Mouse (Mus musculus) right cerebral cortex, adult 18-20 months (tissue): ENCODE measurements around the gene Mief1.
A peak's percentile ranks its signal among the peaks of the same experiment; 100 is the strongest.

Experiments
- DNase-seq: peaks from one replicate; pipeline ENCODE4 v3.0.0; 2022; ENCODE audit warnings: mixed read lengths

Gene Mief1

DNA sequence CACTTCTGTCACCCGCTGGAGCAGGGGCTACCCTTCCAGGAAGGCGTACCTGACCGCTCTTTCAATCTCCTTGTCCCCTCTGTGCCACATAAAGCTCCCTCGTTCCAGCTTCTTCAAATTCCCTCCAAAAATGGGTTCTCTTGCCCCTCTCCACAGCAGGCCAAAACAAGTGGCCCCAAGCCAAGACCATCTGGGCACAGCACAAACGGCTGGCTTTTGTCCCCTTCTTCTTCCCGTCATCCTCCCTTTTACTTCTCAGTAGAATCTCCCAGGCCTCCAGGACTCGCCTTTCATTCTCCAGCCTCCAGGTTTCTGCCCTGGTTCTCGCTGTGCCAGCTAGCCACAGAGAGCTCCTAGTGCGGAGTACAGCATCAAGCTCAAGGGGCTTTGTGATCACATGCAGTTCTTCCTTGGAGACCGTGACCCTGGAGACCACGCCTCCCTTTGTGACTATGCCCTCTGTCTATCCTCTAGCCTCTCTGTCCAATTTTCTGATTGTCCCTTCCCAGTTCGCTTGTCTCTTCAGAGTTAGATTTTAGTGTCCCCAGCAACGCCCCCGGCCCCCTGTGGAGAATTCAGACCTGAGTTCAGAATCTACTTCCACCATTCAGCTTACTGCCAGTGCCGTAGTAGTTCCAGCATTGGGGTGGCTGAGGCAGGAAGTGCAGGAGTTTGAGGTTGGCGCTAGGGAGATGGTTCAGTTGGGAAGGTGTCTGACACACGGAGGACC lies 5.6 kb upstream of the Mief1 start:
- no peak for DNase-seq

DNA sequence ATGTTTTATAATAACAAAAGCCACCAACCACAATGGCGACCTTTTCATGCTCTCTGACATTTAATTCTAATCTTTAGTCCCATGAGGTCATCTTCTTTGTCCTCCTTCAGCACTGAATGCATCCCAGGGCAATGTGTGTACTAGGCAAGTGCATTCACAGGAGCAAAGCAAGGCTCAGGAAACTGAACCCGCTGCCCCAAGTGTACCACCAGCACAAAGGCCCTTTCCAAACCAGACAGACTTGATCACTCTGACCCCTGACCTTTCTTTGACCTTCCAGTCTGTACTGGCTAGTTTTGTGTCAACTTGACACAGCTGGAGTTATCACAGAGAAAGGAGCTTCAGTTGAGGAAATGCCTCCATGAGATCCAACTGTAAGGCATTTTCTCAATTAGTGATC lies 1.5 kb upstream of the Mief1 start:
- no peak for DNase-seq

DNA sequence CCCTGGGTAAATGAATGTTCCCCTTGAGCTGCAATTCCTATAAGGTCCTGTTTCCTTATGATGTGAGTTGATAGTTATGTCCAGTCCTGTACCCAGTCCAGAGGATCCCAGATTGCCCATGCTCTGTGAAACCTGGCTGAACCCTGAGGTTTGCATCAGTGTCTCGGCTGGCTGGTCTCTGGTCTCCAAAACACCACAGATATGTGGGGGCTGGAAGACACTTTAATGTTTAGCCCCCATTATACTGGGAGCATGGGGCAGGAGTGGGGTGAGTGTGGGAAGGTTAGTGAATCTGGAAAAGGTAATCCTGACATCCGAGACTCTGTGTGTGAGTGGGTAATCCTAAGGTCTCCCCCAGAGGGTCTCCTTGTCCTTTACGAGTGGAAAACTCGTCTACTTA lies 765 bp upstream of the Mief1 start:
- DNase-seq = no peak

DNA sequence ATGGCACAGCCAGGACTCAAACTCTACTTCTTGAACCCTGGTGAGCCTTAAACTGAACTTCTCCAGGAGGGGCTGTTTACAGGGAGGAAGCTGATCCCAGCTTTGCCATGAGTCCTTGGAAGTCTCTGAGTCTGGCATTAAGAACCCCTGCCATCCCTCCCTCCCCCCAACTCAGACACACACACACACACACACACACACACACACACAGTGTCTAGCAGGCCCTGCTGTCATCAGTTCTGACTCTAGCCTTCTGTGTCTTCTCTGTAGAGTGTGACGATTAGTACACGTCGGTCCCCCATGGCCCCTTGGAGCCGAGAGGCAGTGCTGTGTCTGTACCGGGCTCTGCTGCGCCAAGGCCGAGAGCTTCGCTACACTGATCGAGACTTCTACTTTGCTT lies 1.7 kb downstream of the Mief1 start, which contains the start of gene AC140267.1:
Gene AC140267.1 (plus strand): TSS at position 301 of the 400 bp plus-strand sequence.
- DNase-seq = no peak

DNA sequence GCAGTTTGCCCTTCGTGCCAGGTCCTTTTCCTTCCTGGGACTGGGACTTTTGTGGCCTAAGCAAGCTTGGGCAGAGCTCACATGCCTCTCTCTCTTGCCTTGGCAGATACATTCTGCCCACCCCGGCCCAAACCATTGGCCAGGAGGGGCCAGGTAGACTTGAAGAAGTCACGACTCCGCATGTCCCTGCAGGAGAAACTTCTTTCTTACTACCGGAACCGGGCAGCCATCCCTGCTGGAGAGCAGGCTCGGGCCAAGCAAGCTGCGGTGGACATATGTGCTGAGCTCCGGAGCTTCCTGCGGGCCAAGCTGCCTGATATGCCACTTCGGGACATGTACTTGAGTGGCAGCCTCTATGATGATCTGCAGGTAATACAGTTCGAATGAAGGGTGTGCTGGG lies 14.3 kb downstream of the Mief1 start:
- no peak for DNase-seq

DNA sequence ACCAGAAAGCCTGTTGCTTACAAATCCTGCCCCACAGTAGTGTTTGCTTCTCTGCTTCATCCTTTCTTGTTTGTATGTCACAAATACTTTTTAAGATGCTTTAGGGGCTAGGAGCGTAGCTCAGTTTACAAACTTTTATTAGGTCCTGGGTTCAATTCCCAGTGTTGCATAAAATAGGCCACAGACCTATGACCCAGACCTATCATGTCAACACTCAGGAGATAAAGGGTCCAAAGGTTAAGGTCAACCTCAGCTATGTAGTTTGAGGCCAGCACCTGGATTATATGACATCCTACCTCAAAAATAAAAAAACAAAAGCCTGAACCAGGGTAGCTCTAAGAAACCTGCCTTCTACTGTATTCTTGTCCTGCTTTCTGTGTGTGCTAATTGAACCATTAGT lies 14.8 kb downstream of the Mief1 start:
- no peak for DNase-seq

DNA sequence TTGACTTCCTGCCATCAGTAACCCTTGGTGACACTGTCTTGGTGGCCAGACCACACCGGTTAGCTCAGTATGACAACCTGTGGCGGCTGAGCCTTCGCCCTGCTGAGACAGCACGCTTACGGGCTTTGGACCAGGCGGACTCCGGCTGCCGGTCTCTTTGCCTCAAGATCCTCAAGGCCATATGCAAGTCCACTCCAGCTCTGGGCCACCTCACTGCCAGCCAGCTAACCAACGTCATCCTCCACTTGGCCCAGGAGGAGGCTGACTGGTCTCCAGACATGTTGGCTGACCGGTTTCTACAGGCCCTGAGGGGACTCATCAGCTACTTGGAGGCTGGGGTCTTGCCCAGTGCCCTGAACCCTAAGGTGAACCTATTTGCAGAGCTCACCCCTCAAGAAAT lies 15.9 kb downstream of the Mief1 start:
- DNase-seq = no peak

DNA sequence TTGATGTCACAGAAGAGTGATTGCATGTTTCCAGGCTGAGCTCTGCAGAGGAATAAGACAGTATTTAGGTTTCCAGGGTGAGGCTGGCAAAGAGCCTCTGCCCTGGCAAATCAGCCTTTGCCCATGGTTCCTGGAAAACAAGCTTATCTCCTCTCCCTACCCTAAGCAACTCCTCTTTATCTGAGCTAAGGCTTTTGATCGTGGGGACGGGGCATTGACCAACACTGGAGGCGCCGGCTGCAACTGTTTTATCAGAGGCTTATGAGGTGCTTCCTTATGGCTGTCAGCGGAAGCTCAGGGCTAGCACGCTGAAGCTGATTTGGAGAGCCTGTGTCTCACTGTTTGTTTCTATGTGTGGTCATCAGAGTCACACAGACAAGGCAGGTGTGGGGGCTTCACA lies 16.8 kb downstream of the Mief1 start:
- DNase-seq = no peak

DNA sequence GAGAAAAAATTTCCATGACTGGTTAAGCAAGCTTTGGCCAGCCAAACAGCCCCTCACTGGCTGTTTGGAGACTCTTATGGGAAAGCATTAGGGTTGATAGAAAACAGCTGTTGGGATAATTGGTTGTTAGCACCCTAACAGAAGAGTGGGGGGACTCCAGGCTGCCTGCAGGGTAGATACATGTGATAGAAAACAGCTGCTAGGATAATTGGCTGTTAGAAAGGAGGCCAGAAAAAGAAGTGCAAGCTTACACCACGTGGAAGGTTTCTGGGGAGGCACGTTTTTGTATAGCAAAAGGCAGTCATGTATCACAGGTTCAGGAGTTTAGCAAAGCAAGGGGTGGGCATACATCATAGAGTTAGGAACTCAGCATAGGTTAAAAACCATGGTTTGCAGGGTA lies 19.7 kb downstream of the Mief1 start:
- no peak for DNase-seq

DNA sequence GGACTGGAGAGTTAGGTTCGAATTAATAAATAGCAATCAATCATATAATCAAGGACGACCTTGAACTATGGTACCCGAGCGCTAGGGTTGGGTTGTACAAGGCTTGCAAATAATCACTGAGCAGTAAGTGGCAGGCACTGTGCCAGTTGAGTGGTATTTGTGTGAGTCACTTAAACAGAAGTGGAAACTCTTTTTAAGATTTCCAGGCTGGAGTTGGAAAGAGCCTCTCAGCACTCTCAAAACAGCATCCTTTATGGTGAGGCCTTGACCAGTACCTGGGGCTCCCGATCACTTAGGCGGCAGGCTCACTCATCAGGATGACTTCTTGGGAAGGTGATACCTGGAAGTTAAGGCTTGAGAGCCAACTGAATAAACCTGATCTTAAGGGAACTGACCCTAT lies 20.4 kb downstream of the Mief1 start:
- DNase-seq = peak; percentile 30

DNA sequence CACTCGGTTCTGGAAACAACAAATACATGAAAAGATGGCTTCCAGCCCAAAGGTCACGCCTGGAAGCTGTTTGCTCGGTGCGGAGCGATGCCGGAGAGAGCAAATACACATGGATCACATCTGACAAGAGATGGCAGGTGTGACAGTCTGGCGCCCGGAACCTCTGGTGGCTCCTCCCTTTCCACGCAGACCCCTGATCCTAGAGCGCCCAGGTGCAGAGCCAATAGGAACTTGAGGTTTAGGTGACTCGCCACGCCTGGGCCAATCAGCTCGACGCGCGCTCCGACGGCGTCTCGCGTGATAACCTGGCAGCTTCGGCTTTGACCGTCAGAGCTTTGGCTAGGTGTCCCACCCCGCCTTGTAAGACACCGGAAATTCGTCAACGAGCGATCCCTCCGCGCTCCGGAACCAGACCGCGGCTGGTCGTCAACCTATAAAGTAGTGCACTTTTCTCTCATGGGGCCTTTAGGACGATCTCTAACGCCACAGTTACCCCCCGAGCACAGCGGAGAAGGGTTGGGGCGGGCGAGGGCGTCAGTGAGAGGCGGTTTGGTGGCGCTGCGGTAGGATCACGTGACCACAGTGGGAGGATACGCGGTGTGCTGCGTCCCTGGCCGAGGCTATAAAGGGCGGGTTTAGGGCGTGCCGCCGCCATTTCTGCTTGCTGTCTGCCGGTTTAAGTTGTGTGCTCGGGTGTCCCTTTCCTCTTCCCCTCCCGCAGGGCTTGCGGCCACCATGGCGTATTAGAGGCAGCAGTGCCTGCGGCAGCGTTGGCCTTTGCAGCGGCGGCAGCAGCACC lies 21.2 kb downstream of the Mief1 start, which contains the start of gene Atf4:
Gene Atf4 (plus strand): TSS at position 338 of the 799 bp plus-strand sequence.
- DNase-seq = peak; percentile 99

DNA sequence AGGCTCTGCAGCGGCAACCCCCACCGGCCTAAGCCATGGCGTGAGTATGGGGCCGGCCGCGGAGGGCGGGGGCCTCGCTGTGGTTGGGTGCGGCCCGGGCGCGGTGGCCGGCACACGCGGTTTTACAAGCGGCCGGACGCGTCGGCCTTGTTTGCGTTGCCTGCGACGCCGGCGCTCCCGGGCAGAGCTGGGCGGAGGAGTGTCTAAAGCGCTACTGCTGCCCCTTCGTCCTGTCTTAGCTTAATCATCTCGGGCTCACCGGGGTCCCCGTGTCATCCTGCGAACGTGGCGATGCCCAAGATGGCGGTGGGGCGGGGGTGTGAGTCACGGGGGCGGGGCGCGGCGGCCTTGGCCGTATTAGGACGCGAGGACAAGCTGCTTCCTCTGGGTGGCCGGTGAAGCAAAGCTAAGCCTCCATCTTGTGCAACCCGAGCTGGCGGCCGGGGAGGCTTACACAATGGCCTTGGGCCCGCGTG lies 21.9 kb downstream of the Mief1 start:
- DNase-seq = peak; percentile 53

DNA sequence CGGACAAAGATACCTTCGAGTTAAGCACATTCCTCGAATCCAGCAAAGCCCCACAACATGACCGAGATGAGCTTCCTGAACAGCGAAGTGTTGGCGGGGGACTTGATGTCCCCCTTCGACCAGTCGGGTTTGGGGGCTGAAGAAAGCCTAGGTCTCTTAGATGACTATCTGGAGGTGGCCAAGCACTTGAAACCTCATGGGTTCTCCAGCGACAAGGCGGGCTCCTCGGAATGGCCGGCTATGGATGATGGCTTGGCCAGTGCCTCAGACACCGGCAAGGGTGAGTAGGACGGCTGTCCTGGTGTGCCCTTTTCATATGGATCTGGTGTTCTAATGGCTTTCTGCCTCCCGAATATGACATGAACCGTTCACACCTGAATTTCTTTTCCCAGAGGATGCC lies 22.4 kb downstream of the Mief1 start:
- no peak for DNase-seq

DNA sequence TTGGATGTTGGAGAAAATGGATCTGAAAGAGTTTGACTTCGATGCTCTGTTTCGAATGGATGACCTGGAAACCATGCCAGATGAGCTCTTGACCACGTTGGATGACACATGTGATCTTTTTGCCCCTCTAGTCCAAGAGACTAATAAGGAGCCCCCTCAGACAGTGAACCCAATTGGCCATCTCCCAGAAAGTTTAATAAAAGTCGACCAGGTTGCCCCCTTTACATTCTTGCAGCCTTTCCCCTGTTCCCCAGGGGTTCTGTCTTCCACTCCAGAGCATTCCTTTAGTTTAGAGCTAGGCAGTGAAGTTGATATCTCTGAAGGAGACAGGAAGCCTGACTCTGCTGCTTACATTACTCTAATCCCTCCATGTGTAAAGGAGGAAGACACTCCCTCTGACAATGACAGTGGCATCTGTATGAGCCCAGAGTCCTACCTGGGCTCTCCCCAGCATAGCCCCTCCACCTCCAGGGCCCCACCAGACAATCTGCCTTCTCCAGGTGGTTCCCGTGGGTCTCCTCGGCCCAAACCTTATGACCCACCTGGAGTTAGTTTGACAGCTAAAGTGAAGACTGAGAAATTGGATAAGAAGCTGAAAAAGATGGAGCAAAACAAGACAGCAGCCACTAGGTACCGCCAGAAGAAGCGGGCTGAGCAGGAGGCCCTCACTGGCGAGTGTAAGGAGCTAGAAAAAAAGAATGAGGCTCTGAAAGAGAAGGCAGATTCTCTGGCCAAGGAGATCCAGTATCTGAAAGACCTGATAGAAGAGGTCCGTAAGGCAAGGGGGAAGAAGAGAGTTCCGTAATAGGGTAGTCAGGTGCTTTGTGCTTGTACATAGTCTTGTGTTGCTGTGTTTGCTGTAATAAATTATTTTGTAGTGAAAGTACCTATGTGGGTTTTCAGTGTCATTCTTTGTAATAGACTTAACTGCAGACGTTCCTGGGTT lies 23.1 kb downstream of the Mief1 start:
- DNase-seq = no peak

DNA sequence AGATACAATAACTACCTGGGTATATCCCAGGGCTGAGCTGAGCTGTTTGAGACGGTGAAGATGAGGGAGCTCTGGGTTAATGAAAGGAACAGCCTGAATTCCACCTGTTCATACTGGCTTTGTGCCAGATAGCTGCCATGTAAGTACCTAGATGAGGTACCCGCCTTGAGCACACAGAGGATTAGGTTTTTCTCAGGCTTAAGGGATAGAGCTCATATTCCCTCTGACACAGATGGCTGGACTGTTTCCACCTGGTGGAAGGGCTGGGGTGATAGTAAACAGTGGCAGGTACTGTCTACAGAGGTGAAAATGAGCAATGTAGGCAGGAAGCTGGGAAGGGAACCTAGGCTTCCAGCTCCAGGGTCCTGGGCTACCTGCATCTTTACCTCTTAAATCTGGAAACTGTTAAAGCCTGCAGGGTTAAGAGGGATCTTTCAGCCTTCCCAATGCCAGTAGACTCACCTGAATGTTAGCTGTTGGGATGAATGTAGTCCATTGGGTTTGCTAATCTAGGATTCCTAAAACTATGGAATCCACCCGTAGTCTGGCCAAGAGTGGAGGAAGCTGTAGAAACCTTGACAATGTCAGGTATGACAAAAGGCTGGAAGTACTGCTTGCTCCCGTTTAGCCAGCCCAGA lies 23.9 kb downstream of the Mief1 start:
- no peak for DNase-seq

DNA sequence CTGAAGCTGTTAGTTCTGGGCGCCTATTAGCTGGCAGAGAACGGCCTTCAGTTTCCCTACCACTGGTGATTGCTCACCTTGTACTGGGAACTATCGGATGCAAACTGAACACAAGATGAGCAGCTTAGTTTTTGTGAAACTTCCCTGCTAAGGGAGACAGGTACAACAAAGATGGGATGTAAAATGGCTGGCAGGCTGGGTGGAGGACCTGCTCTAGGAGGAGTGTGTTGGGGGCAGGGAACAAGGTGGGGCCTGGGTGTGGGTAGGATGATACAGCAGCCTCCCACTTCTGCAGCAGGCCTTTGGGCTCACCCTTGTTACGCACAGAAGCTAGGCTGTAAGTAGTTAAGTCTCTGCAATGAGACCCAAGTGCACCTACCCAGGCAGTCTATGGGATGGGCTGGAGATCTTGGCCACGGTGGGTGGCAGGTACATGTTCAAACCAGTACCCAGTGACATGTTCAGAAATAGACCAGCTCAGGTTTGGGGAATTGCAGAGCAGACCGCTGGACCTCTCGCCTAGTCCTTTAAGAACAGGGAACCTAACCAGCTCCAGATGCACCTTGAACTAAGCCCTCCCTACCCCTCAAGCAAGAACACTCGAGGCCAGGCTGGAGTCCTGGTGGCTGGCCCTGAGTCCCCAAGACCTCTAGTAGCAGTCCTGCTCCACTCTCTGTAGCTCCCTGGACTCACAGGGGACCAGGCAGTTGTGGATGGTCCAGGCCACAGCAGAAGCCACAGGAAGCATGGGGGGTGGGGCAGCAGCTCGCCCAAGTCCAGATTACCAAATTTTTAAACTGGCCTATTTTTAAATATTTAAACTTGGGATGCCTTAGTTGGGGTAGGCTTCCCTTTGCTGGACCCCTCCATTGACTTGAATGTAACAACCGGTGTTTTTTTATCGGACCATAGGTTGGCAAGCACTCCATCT lies 24.7 kb downstream of the Mief1 start:
- no peak for DNase-seq

DNA sequence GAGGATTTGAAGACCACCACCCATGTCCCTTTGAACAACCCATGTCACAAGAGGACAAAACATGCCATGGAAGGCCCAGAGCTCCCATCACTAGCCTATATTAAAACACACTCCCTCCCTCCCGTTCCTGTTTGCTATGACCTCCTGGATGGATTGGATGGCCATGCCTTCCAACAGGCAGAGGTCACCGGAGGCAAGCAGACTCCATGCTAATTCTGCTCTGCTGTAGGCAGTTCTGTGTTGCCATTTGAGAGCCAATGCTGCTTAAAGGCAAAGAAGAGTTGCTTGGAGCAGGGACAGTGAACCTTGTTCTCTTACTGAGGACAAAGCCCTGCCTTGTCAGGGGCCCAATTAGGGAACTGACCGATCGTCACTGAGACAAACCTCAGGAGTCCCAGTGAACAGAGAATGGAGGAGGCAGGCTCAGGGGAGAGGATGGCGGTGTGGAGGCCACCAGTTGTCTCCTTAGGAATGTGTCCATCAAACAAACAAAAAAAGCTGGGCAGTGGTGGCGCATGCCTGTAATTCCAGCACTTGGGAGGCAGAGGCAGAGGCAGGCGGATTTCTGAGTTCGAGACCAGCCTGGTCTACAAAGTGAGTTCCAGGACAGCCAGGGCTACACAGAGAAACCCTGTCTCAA lies 25.7 kb downstream of the Mief1 start:
- DNase-seq = no peak

DNA sequence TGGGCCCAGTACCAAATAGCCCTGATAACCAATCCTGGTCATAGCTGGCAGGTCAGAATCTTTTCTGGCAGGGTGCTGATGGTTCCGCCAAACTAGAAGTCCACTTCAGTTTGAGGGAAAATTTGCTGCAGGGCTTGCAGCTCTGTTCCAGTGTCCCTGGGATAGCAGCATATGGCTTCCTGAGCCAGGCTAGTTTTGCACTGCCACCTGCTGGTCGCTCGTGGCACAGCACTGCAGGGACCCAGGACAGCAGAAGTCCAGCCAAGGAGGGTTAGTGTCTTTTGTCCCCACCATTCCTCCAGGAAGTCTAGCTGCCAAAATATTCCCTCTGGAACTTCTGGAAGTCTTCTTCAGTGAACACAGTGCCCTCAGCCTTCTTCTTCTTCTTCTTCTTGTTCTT lies 26.9 kb downstream of the Mief1 start:
- peak; percentile 83 for DNase-seq

DNA sequence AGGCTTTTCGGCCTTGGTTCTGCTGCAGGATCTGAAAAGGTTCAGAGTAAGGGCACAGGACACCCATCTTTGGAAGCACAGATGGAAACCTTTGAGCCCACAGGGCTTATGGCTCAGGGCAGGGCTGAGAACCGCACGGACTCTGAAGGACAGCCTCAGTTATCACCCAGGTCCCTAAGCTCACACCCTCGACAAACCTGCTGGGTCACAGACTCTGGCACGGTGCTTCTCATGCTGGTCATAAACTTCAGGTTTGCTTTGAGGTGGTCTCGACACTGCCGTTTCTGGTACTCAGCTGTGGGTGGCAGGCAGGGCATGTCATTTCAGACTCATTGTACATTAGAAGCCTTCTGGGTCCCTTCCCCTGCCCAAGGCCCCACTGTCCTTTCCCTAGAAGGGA lies 27.3 kb downstream of the Mief1 start:
- DNase-seq = no peak
